In the genomic region with DNA sequence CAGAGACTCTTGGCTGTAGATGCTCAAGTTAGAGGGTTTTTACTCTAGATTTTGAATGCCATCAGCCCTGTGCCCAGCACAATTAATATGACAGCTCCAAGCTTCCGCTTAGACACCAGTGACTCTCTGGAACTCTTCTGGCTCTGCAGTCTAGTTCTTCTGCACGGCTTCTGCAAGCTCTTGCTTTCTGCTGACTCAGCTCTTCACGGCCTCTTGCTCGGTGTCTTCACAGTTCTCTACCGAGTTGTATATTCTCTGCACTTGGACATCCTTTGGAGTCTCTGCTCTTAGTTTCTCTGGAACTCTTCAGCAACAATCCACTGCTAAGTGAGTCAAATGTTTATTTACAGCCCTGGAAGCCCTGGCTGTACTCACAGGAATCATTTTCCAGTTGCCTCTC, we compare ENCODE assay signal across 25 mouse cellular contexts. TPM values are rescaled to one million over a fixed set of nuclear protein-coding genes. Genes with fewer than 3 reads are reported as not detected.
DNase-seq lines count a peak whose midpoint lies in the region; TF ChIP-seq lines count a peak whose summit lies in the region.
"Had no signal": no experiment of that assay in that cellular context is flagged by ENCODE, and none has a peak within 500 bp of the region (broad histone marks: within the 10 kb centered on the region; RNA-seq: fewer than 3 reads in every experiment).

No protein-coding gene starts in this region.

- H3K9ac ChIP-seq in ES-E14 (ENCODE audit: insufficient read depth, low read depth, low read length, poor library complexity, severe bottlenecking), result no peak overlapping the region
- H3K9ac ChIP-seq: embryonic facial prominence, embryonic 13.5 days; forebrain, embryonic 13.5 days; heart, embryonic 13.5 days; hindbrain, embryonic 12.5 days; hindbrain, embryonic 15.5 days had no signal

- in situ Hi-C loops in ES-E14 (cut with MboI; ENCODE audit: low sequenced_read_pairs in 2 of 2, unreplicated experiment in 2 of 2), result no loop called here

- H3K4me3 ChIP-seq in ES-E14 (ENCODE audit: insufficient read depth in 1 of 2, low read depth in 1 of 2, low read length in 2 of 2, poor library complexity in 1 of 2, severe bottlenecking in 1 of 2), result no peak overlapping the region
- H3K4me3 ChIP-seq: embryonic facial prominence, embryonic 13.5 days; erythroblast, embryonic 14.5 days; forebrain, embryonic 13.5 days; heart, adult 2 months; heart, embryonic 10.5 days; heart, embryonic 13.5 days; hindbrain, embryonic 12.5 days; hindbrain, embryonic 15.5 days had no signal

- no peak overlapping the region for H3K27ac ChIP-seq in ES-E14 (ENCODE audit: insufficient read depth, low read depth, low read length, poor library complexity, severe bottlenecking)
- H3K27ac ChIP-seq: embryonic facial prominence, embryonic 13.5 days; forebrain, embryonic 13.5 days; heart, adult 2 months; heart, embryonic 10.5 days; heart, embryonic 13.5 days; hindbrain, embryonic 12.5 days; hindbrain, embryonic 15.5 days had no signal

- H3K9me3 ChIP-seq in ES-E14 (ENCODE audit: control insufficient read depth, insufficient read depth, low read depth, low read length), result no peaks in the 10 kb centered on the region
- H3K9me3 ChIP-seq: embryonic facial prominence, embryonic 13.5 days; forebrain, embryonic 13.5 days; G1E; heart, embryonic 10.5 days; heart, embryonic 13.5 days; hindbrain, embryonic 12.5 days; hindbrain, embryonic 15.5 days had no signal

- intact Hi-C loops in heart, postnatal 25 days (cut with DNase I), result no loop called here

- DNase-seq in kidney, postnatal 10 days, result peak; percentile 28
- DNase-seq in kidney, adult 18-20 months, result no peak
- DNase-seq in ES-E14 (ENCODE audit: low read depth, low spot score) (no peak), adipocyte (ENCODE audit: low spot score) (peak; percentile 30)
- DNase-seq in kidney, postnatal 14 days, result no peak
- DNase-seq in heart, postnatal 25 days (ENCODE audit: low spot score), result no peak
- DNase-seq: adrenal gland, adult 8-10 months; adrenal gland, postnatal 25 days; cerebellum, adult 18-20 months; cerebellum, adult 9-10 months; gastrocnemius, postnatal 10 days; gastrocnemius, postnatal 36 days; heart, adult 2 months; heart, postnatal 14 days had no signal

- no peaks in the 10 kb centered on the region for H3K4me1 ChIP-seq in ES-E14 (ENCODE audit: control insufficient read depth in 2 of 2, insufficient read depth in 2 of 2, low read length in 2 of 2, poor library complexity in 1 of 2)
- H3K4me1 ChIP-seq: forebrain, embryonic 13.5 days; heart, embryonic 13.5 days had no signal

- no peaks in the 10 kb centered on the region for H3K36me3 ChIP-seq in ES-E14 (ENCODE audit: control insufficient read depth, insufficient read depth, low read length, poor library complexity, severe bottlenecking)
- H3K36me3 ChIP-seq: embryonic facial prominence, embryonic 13.5 days; G1E; heart, embryonic 10.5 days; heart, embryonic 13.5 days; hindbrain, embryonic 12.5 days; hindbrain, embryonic 15.5 days had no signal

TF ChIP-seq in ES-E14, 5 proteins besides CTCF, POLR2A, EP300 and RAD21:
- TF ChIP-seq CHD2 (IDR thresholded peaks at IDR 0.05; ENCODE audit: low read depth, low read length) (no peak), ZNF384 (IDR thresholded peaks at IDR 0.05; ENCODE audit: low read depth, low read length) (no peak), HCFC1 (IDR thresholded peaks at IDR 0.05; ENCODE audit: borderline replicate concordance, insufficient read depth, low read length) (no peak), ZC3H11A (IDR thresholded peaks at IDR 0.05; ENCODE audit: borderline replicate concordance, low read depth, low read length) (no peak), MAFK (IDR thresholded peaks at IDR 0.05; ENCODE audit: insufficient read depth, low read depth, low read length) (peak; percentile 94)

RNA-seq across cellular contexts. Expression of a gene that starts 14.4 kb away (rescaled TPM):
- 0.05 TPM in 1 of 2 replicates, not detected in the other for total RNA-seq in ES-E14 (2012; rRNA removed)
- total RNA-seq in heart, postnatal 25 days (2021), result not detected
- total RNA-seq: gastrocnemius, adult 18-20 months; gastrocnemius, postnatal 36 days; granulocyte monocyte progenitor cell, adult 5-6 weeks; heart, adult 2 months; heart, postnatal 14 days; hematopoietic stem cell, adult 5-6 weeks had no signal

RNA-seq across cellular contexts. Expression of a gene that starts 23.5 kb away (rescaled TPM):
- not detected in 2 replicates for total RNA-seq in ES-E14 (2012; rRNA removed)
- total RNA-seq in heart, postnatal 25 days (2021), result not detected
- total RNA-seq: adrenal gland, adult 8-10 months; adrenal gland, postnatal 25 days; G1E; gastrocnemius, adult 18-20 months; gastrocnemius, postnatal 10 days; gastrocnemius, postnatal 36 days; granulocyte monocyte progenitor cell, adult 5-6 weeks; heart, adult 2 months; heart, postnatal 14 days; hematopoietic stem cell, adult 5-6 weeks had no signal

RNA-seq across cellular contexts. Expression of a gene that starts 24.7 kb away (rescaled TPM):
- 58.9 and 76.9 TPM in 2 replicates for total RNA-seq in ES-E14 (2012; rRNA removed)
- total RNA-seq in heart, postnatal 25 days (2021), result 10 to 100 TPM; 65.2 to 66.1 TPM

RNA-seq across cellular contexts. Expression of a gene that starts 32.4 kb away (rescaled TPM):
- total RNA-seq in ES-E14 (2012; rRNA removed), result not detected in 2 replicates
- under 1 TPM in 1 of 2 experiments, not detected in 1; 0.22 TPM for total RNA-seq in heart, postnatal 25 days (2021)
- total RNA-seq: G1E; gastrocnemius, adult 18-20 months; gastrocnemius, postnatal 36 days; granulocyte monocyte progenitor cell, adult 5-6 weeks; heart, adult 2 months; heart, postnatal 14 days; hematopoietic stem cell, adult 5-6 weeks had no signal

RNA-seq across cellular contexts. Expression of a gene that starts 37.1 kb away (rescaled TPM):
- total RNA-seq in ES-E14 (2012; rRNA removed), result 0.42 and 0.85 TPM in 2 replicates
- total RNA-seq in heart, postnatal 25 days (2021), result under 1 TPM; 0.26 to 0.36 TPM
- total RNA-seq: granulocyte monocyte progenitor cell, adult 5-6 weeks; hematopoietic stem cell, adult 5-6 weeks had no signal

Comparison
In these comparisons a context has a peak if more than half of its experiments do, and no peak if none do; other contexts are left out.
1. DNase-seq: peak in kidney, postnatal 10 days (single experiment) and adipocyte (single experiment); none in kidney, adult 18-20 months (single experiment), ES-E14 (single experiment), kidney, postnatal 14 days (single experiment) and heart, postnatal 25 days (single experiment).